Mouse (Mus musculus) cortical plate, adult 2 months (tissue): Measurements from ENCODE around the gene Pld4.

Experiments used
- CTCF ChIP-seq: fragments of 200-500 bp; IDR thresholded peaks from 2 replicates; pipeline ENCODE4 v1.5.1; 2011; ENCODE audit warnings: mild to moderate bottlenecking, control low read depth, low read length; ENCODE audit not compliant: insufficient read depth; ENCODE audit errors: extremely low read depth
- POLR2A ChIP-seq: fragments of 200-500 bp; IDR thresholded peaks from 2 replicates; pipeline ENCODE4 v1.6.1; 2011; ENCODE audit warnings: mild to moderate bottlenecking, low read length, control low read depth; ENCODE audit not compliant: insufficient read depth; ENCODE audit errors: extremely low read depth

DNA sequence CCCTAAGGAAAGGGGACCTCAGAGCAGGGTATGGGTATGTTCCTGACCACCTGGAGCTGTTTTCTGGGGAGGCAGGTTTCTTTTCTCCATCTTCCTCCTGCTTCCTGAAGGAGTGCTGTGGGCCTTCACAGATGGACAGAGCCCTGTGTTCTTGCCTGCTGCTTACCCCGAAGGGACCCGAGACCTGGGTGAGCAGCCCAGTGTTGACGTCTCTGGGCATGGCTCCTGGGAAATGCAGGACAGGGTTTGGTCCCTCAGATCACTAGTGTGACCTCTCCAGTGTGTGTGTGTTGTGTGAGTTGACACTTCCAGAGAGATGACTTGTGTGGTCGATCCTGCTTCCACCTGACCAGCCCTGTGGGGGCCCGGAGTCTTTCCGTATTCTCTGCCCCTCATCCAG lies 37.0 kb upstream of the Pld4 start:
- TF ChIP-seq CTCF (no peak), POLR2A (no peak)
